Mouse (Mus musculus) heart, embryonic 11.5 days (tissue): Measurements from ENCODE around the gene Tpk1. TPM values are rescaled to one million over a fixed set of nuclear protein-coding genes. Genes with fewer than 3 reads are reported as not detected.

Experiments
- ATAC-seq: fragments of 200-750 bp; cut with Nextera tagmentation; replicated peaks from 2 replicates; pipeline ENCODE4 v1.8.0; 2017; ENCODE audit warnings: moderate library complexity; ENCODE audit not compliant: insufficient number of reproducible peaks, low FRiP score, low TSS enrichment
- H3K27ac ChIP-seq: fragments of 300-500 bp; sonication (generic); 2 replicates; pipeline ENCODE4 v1.5.1; 2014; ENCODE audit warnings: mild to moderate bottlenecking, low read depth, low read length
- H3K27me3 ChIP-seq: fragments of 300-500 bp; sonication (generic); 2 replicates; pipeline ENCODE4 v1.6.1; 2014; ENCODE audit warnings: mild to moderate bottlenecking, low read length, mixed read lengths; ENCODE audit not compliant: control insufficient read depth, insufficient read depth
- H3K36me3 ChIP-seq: fragments of 300-500 bp; sonication (generic); 2 replicates; pipeline ENCODE4 v1.6.1; 2014; ENCODE audit warnings: mild to moderate bottlenecking, low read length, moderate library complexity, mixed read lengths; ENCODE audit not compliant: control insufficient read depth, insufficient read depth
- H3K4me1 ChIP-seq: fragments of 300-500 bp; sonication (generic); 2 replicates; pipeline ENCODE4 v1.6.1; 2014; ENCODE audit warnings: low read length; ENCODE audit not compliant: control insufficient read depth, insufficient read depth
- H3K4me2 ChIP-seq: fragments of 300-500 bp; sonication (generic); 2 replicates; pipeline ENCODE4 v1.6.1; 2014; ENCODE audit warnings: mild to moderate bottlenecking, moderate library complexity
- H3K4me3 ChIP-seq: fragments of 300-500 bp; sonication (generic); 2 replicates; pipeline ENCODE4 v1.5.1; 2014; ENCODE audit warnings: low read depth, low read length
- H3K9ac ChIP-seq: fragments of 300-500 bp; sonication (generic); 2 replicates; pipeline ENCODE4 v1.6.1; 2014; ENCODE audit warnings: mild to moderate bottlenecking, low read depth, low read length, moderate library complexity
- H3K9me3 ChIP-seq: fragments of 300-500 bp; sonication (generic); replicated peaks from 2 replicates; pipeline ENCODE4 v1.6.1; 2016; ENCODE audit warnings: low read length; ENCODE audit not compliant: control insufficient read depth
- WGBS: fragments of 180-500 bp; shearing (Covaris S2); extraction: QIAGEN DNeasy Blood & Tissue Kit; methylation state at CpG from one replicate; pipeline ENCODE4 v1.1.7; 2014; ENCODE audit not compliant: insufficient replicate concordance; 5-methylcytosine and 5-hydroxymethylcytosine counted together
- polyA plus RNA-seq: library from polyadenylated mRNA; unstranded; fragments of >200 nt; fragmentation: Nextera tagmentation; extraction: Ambion mirVana; gene quantifications from 2 replicates; pipeline ENCODE4 v1.2.1, GENCODE M21; 2014

The Tpk1 gene
- polyA plus RNA-seq, 1 experiment from 2014 or later: 7.1 TPM

GRCm38 (mm10) chr6:43649516-43649915 is 16.6 kb downstream of the Tpk1 start:
- H3K9me3 ChIP-seq: no peaks in the 10 kb centered on the region
- WGBS: 88% methylated on average over 2 of the region's 2 CpGs
- no peak for ATAC-seq

GRCm38 (mm10) chr6:43645674-43646073 is 20.4 kb downstream of the Tpk1 start:
- Histone ChIP-seq H3K27me3 (no peaks in the 10 kb centered on the region), H3K4me1 (peaks cover 3% of the 10 kb centered on the region; the same call in 1 of the 2 replicates), H3K9me3 (no peaks in the 10 kb centered on the region), H3K4me3 (no peak overlapping the region), H3K4me2 (no peak overlapping the region), H3K27ac (no peak overlapping the region), H3K9ac (no peak overlapping the region), H3K36me3 (no peaks in the 10 kb centered on the region)
- WGBS: 86% methylated on average over 2 of the region's 2 CpGs
- no peak for ATAC-seq

More at GRCm38 (mm10) chr6:43649516-43649915, 16.6 kb downstream of the Tpk1 start:
- Histone ChIP-seq H3K9ac (no peak overlapping the region), H3K36me3 (no peaks in the 10 kb centered on the region), H3K27ac (no peak overlapping the region), H3K4me1 (peaks cover 3% of the 10 kb centered on the region; the same call in 1 of the 2 replicates), H3K4me2 (no peak overlapping the region), H3K4me3 (no peak overlapping the region), H3K27me3 (no peaks in the 10 kb centered on the region)

- no peak overlapping the region for H3K4me3 ChIP-seq
- no peak overlapping the region for H3K9ac ChIP-seq
- no peak for ATAC-seq
- no peaks in the 10 kb centered on the region for H3K36me3 ChIP-seq
- no peaks in the 10 kb centered on the region for H3K27me3 ChIP-seq
- H3K27ac ChIP-seq: no peak overlapping the region
- H3K4me2 ChIP-seq: no peak overlapping the region
- H3K4me1 ChIP-seq: peaks cover 3% of the 10 kb centered on the region; the same call in 1 of the 2 replicates
- H3K9me3 ChIP-seq: no peaks in the 10 kb centered on the region
- WGBS: 89% methylated on average over 1 of the region's 1 CpGs
Observed at GRCm38 (mm10) chr6:43645105-43645504, 21.0 kb downstream of the Tpk1 start.

- Histone ChIP-seq H3K27me3 (no peaks in the 10 kb centered on the region), H3K9ac (no peak overlapping the region), H3K9me3 (no peaks in the 10 kb centered on the region), H3K4me1 (no peaks in the 10 kb centered on the region), H3K4me3 (no peak overlapping the region), H3K4me2 (no peak overlapping the region), H3K27ac (no peak overlapping the region), H3K36me3 (no peaks in the 10 kb centered on the region)
- ATAC-seq: no peak
- WGBS: 79% methylated on average over 6 of the region's 6 CpGs
Observed at GRCm38 (mm10) chr6:43643718-43644117, 22.4 kb downstream of the Tpk1 start.

GRCm38 (mm10) chr6:43642375-43642774 is 23.7 kb downstream of the Tpk1 start:
- Histone ChIP-seq H3K27ac (no peak overlapping the region), H3K9me3 (no peaks in the 10 kb centered on the region), H3K9ac (no peak overlapping the region), H3K4me1 (no peaks in the 10 kb centered on the region), H3K4me2 (no peak overlapping the region), H3K36me3 (no peaks in the 10 kb centered on the region), H3K4me3 (no peak overlapping the region), H3K27me3 (no peaks in the 10 kb centered on the region)
- ATAC-seq: no peak
- 74% methylated on average over 5 of the region's 5 CpGs for WGBS

- ATAC-seq: no peak
Observed at GRCm38 (mm10) chr6:43640621-43641020, 25.5 kb downstream of the Tpk1 start.

GRCm38 (mm10) chr6:43638865-43639264 is 27.2 kb downstream of the Tpk1 start:
- no peaks in the 10 kb centered on the region for H3K9me3 ChIP-seq
- H3K4me3 ChIP-seq: no peak overlapping the region
- no peaks in the 10 kb centered on the region for H3K4me1 ChIP-seq
- 91% methylated on average over 1 of the region's 1 CpGs for whole genome bisulfite sequencing
- no peaks in the 10 kb centered on the region for H3K36me3 ChIP-seq
- no peak overlapping the region for H3K27ac ChIP-seq
- H3K4me2 ChIP-seq: no peak overlapping the region
- no peak for ATAC-seq
- no peaks in the 10 kb centered on the region for H3K27me3 ChIP-seq
- no peak overlapping the region for H3K9ac ChIP-seq

More at GRCm38 (mm10) chr6:43640621-43641020, 25.5 kb downstream of the Tpk1 start:
- Histone ChIP-seq H3K4me3 (no peak overlapping the region), H3K9me3 (no peaks in the 10 kb centered on the region), H3K27me3 (no peaks in the 10 kb centered on the region), H3K4me1 (no peaks in the 10 kb centered on the region), H3K36me3 (no peaks in the 10 kb centered on the region), H3K4me2 (no peak overlapping the region), H3K9ac (no peak overlapping the region), H3K27ac (no peak overlapping the region)

GRCm38 (mm10) chr6:43638119-43638518 is 28.0 kb downstream of the Tpk1 start:
- no peak overlapping the region for H3K9ac ChIP-seq
- no peaks in the 10 kb centered on the region for H3K27me3 ChIP-seq
- no peak overlapping the region for H3K27ac ChIP-seq
- no peaks in the 10 kb centered on the region for H3K4me1 ChIP-seq
- H3K36me3 ChIP-seq: no peaks in the 10 kb centered on the region
- no peak for ATAC-seq
- no peak overlapping the region for H3K4me3 ChIP-seq
- 73% methylated on average over 3 of the region's 3 CpGs for WGBS
- no peak overlapping the region for H3K4me2 ChIP-seq
- no peaks in the 10 kb centered on the region for H3K9me3 ChIP-seq

GRCm38 (mm10) chr6:43636980-43637638 is 29.0 kb downstream of the Tpk1 start:
- Histone ChIP-seq H3K4me2 (no peak overlapping the region), H3K9ac (no peak overlapping the region), H3K4me1 (no peaks in the 10 kb centered on the region), H3K27me3 (no peaks in the 10 kb centered on the region), H3K4me3 (no peak overlapping the region), H3K36me3 (no peaks in the 10 kb centered on the region), H3K9me3 (no peaks in the 10 kb centered on the region), H3K27ac (no peak overlapping the region)
- no peak for ATAC-seq
- WGBS: 86% methylated on average over 11 of the region's 11 CpGs
